Mouse (Mus musculus): ENCODE results near the gene Macrod2. TPM values are rescaled to one million over a fixed set of nuclear protein-coding genes. Genes with fewer than 3 reads are reported as not detected.

The Macrod2 gene
- polyA plus RNA-seq, 2 experiments, result 2.1 to 7.7 TPM

GRCm38 (mm10) chr2:141308406-141308805 is 913.3 kb downstream of the Macrod2 start:
- DNase-seq (ENCODE audit: low read depth in 3 of 3, low spot score in 3 of 3) (no peak), ATAC-seq (ENCODE audit: insufficient read depth) (no peak)
- H3K27ac ChIP-seq, result no peak overlapping the region
- no peaks in the 10 kb centered on the region for H3K9me3 ChIP-seq (ENCODE audit: control insufficient read depth, low read length)
- H3K4me2 ChIP-seq (ENCODE audit: low read depth), result no peak overlapping the region
- no peaks in the 10 kb centered on the region for H3K36me3 ChIP-seq (replicated peaks; ENCODE audit: control insufficient read depth, insufficient read depth, low read depth)
- 50% methylated on average over 3 of the region's 3 CpGs for WGBS (ENCODE audit: insufficient replicate concordance)
- H3K4me3 ChIP-seq (ENCODE audit: insufficient read depth in 1 of 2, low read depth in 2 of 2, low read length in 2 of 2), result no peak overlapping the region
- H3K27me3 ChIP-seq (ENCODE audit: control insufficient read depth, insufficient read depth, low read length), result no peaks in the 10 kb centered on the region
- no peaks in the 10 kb centered on the region for H3K4me1 ChIP-seq (replicated peaks; ENCODE audit: control insufficient read depth in 2 of 2, insufficient read depth in 2 of 2, low read length in 1 of 2)
- H3K9ac ChIP-seq (replicated peaks), result no peak overlapping the region
- TF ChIP-seq CTCF (IDR thresholded peaks at IDR 0.05; ENCODE audit: low read depth) (no peak), EP300 (IDR thresholded peaks at IDR 0.05; ENCODE audit: low read depth) (no peak)

GRCm38 (mm10) chr2:141312136-141312948 is 917.2 kb downstream of the Macrod2 start:
- ATAC-seq (ENCODE audit: insufficient read depth), result no peak
- H3K27me3 ChIP-seq (ENCODE audit: control insufficient read depth, insufficient read depth, low read length), result no peaks in the 10 kb centered on the region
- WGBS (ENCODE audit: insufficient replicate concordance), result 68% methylated on average over 10 of the region's 10 CpGs
- no peaks in the 10 kb centered on the region for H3K36me3 ChIP-seq (replicated peaks; ENCODE audit: control insufficient read depth, insufficient read depth, low read depth)
- DNase-seq (ENCODE audit: low read depth in 3 of 3, low spot score in 3 of 3), result no peak
- H3K4me2 ChIP-seq (ENCODE audit: low read depth), result no peak overlapping the region
- no peaks in the 10 kb centered on the region for H3K9me3 ChIP-seq (ENCODE audit: control insufficient read depth, low read length)
- no peaks in the 10 kb centered on the region for H3K4me1 ChIP-seq (replicated peaks; ENCODE audit: control insufficient read depth in 2 of 2, insufficient read depth in 2 of 2, low read length in 1 of 2)
- H3K4me3 ChIP-seq (ENCODE audit: insufficient read depth in 1 of 2, low read depth in 2 of 2, low read length in 2 of 2), result no peak overlapping the region
- no peak overlapping the region for H3K9ac ChIP-seq (replicated peaks)
- no peak overlapping the region for H3K27ac ChIP-seq
- TF ChIP-seq EP300 (IDR thresholded peaks at IDR 0.05; ENCODE audit: low read depth) (no peak), CTCF (IDR thresholded peaks at IDR 0.05; ENCODE audit: low read depth) (no peak)

GRCm38 (mm10) chr2:141315349-141315748 is 920.2 kb downstream of the Macrod2 start:
- H3K9ac ChIP-seq (replicated peaks), result no peak overlapping the region
- no peaks in the 10 kb centered on the region for H3K36me3 ChIP-seq (replicated peaks; ENCODE audit: control insufficient read depth, insufficient read depth, low read depth)
- H3K4me3 ChIP-seq (ENCODE audit: insufficient read depth in 1 of 2, low read depth in 2 of 2, low read length in 2 of 2), result no peak overlapping the region
- H3K4me1 ChIP-seq (replicated peaks; ENCODE audit: control insufficient read depth in 2 of 2, insufficient read depth in 2 of 2, low read length in 1 of 2), result no peaks in the 10 kb centered on the region
- H3K9me3 ChIP-seq (ENCODE audit: control insufficient read depth, low read length), result no peaks in the 10 kb centered on the region
- H3K27me3 ChIP-seq (ENCODE audit: control insufficient read depth, insufficient read depth, low read length), result no peaks in the 10 kb centered on the region
- ATAC-seq (ENCODE audit: insufficient read depth), result no peak
- H3K27ac ChIP-seq, result no peak overlapping the region
- WGBS (ENCODE audit: insufficient replicate concordance), result 68% methylated on average over 3 of the region's 3 CpGs
- TF ChIP-seq EP300 (IDR thresholded peaks at IDR 0.05; ENCODE audit: low read depth) (no peak), CTCF (IDR thresholded peaks at IDR 0.05; ENCODE audit: low read depth) (no peak)
- no peak for DNase-seq (ENCODE audit: low read depth in 3 of 3, low spot score in 3 of 3)
- no peak overlapping the region for H3K4me2 ChIP-seq (ENCODE audit: low read depth)

- ATAC-seq (ENCODE audit: insufficient read depth) (no peak), DNase-seq (ENCODE audit: low read depth in 3 of 3, low spot score in 3 of 3) (no peak)
- no peaks in the 10 kb centered on the region for H3K9me3 ChIP-seq (ENCODE audit: control insufficient read depth, low read length)
- no peaks in the 10 kb centered on the region for H3K36me3 ChIP-seq (replicated peaks; ENCODE audit: control insufficient read depth, insufficient read depth, low read depth)
- H3K4me1 ChIP-seq (replicated peaks; ENCODE audit: control insufficient read depth in 2 of 2, insufficient read depth in 2 of 2, low read length in 1 of 2), result no peaks in the 10 kb centered on the region; a peak in 1 of 4 replicates
- H3K27me3 ChIP-seq (ENCODE audit: control insufficient read depth, insufficient read depth, low read length), result no peaks in the 10 kb centered on the region
- H3K4me3 ChIP-seq (ENCODE audit: insufficient read depth in 1 of 2, low read depth in 2 of 2, low read length in 2 of 2), result no peak overlapping the region
- H3K9ac ChIP-seq (replicated peaks), result no peak overlapping the region
- WGBS (ENCODE audit: insufficient replicate concordance), result 72% methylated on average over 7 of the region's 7 CpGs
- TF ChIP-seq CTCF (IDR thresholded peaks at IDR 0.05; ENCODE audit: low read depth), result no peak
- TF ChIP-seq EP300 (IDR thresholded peaks at IDR 0.05; ENCODE audit: low read depth), result no peak
- no peak overlapping the region for H3K4me2 ChIP-seq (ENCODE audit: low read depth)
- H3K27ac ChIP-seq, result no peak overlapping the region
These were observed 928.9 kb downstream of the Macrod2 start for GRCm38 (mm10) chr2:141323956-141324460.

- H3K4me2 ChIP-seq (ENCODE audit: low read depth), result no peak overlapping the region
- H3K9ac ChIP-seq (replicated peaks), result no peak overlapping the region
- TF ChIP-seq CTCF (IDR thresholded peaks at IDR 0.05; ENCODE audit: low read depth) (no peak), EP300 (IDR thresholded peaks at IDR 0.05; ENCODE audit: low read depth) (no peak)
- H3K36me3 ChIP-seq (replicated peaks; ENCODE audit: control insufficient read depth, insufficient read depth, low read depth), result no peaks in the 10 kb centered on the region
- no peaks in the 10 kb centered on the region; a peak in 1 of 4 replicates for H3K4me1 ChIP-seq (replicated peaks; ENCODE audit: control insufficient read depth in 2 of 2, insufficient read depth in 2 of 2, low read length in 1 of 2)
- no peak overlapping the region for H3K27ac ChIP-seq
- ATAC-seq (ENCODE audit: insufficient read depth) (no peak), DNase-seq (ENCODE audit: low read depth in 3 of 3, low spot score in 3 of 3) (no peak)
- H3K27me3 ChIP-seq (ENCODE audit: control insufficient read depth, insufficient read depth, low read length), result no peaks in the 10 kb centered on the region
- 39% methylated on average over 6 of the region's 6 CpGs for WGBS (ENCODE audit: insufficient replicate concordance)
- no peaks in the 10 kb centered on the region for H3K9me3 ChIP-seq (ENCODE audit: control insufficient read depth, low read length)
- no peak overlapping the region for H3K4me3 ChIP-seq (ENCODE audit: insufficient read depth in 1 of 2, low read depth in 2 of 2, low read length in 2 of 2)
These were observed 932.2 kb downstream of the Macrod2 start for GRCm38 (mm10) chr2:141327296-141327695.
